Mouse (Mus musculus) common myeloid progenitor, adult 5-6 weeks (primary cell): Measurements from ENCODE around the gene Vmn1r185. TPM values are rescaled to one million over a fixed set of nuclear protein-coding genes. Genes with fewer than 3 reads are reported as not detected.
"Not testable (repeated sequence)": the region's sequence is repeated elsewhere in the genome, so short reads cannot be mapped to it uniquely, and the experiment has no call there.

Source experiments
- ATAC-seq: replicated peaks from 2 replicates; pipeline ENCODE4 v1.8.0; 2016; ENCODE audit warnings: low read depth, mild to moderate bottlenecking, moderate TSS enrichment, inconsistent platforms; ENCODE audit not compliant: poor library complexity, severe bottlenecking
- total RNA-seq: library from RNA; stranded (forward); fragments of 200-1000, 187-1606 nt; gene quantifications from 2 replicates; pipeline ENCODE4 v1.2.3, GENCODE M21; 2017

Gene Vmn1r185
- not detected in 2 replicates for total RNA-seq

DNA sequence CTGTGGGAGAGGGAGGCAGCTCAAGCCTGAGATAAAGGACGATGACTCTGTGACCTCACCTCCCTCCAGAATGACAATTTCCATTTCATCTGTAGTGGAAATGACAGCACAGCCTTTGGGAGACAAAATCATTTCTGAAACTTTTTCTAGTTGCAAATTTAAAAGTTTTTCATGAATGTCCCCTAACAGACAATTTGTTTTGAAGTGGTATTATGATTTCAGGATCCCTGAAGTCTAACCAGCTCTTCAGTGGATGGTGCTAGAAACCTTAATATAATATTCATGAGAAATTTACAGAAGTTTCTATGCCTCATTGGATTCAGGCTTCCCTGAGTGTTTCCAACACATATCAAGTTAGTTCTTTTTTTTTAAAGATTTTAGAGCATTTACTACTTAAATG lies at the start of gene Vmn1r185:
TSS of gene Vmn1r185 (minus strand) at position 101 of the 400 bp plus-strand sequence.
- not testable (repeated sequence) for ATAC-seq

- ATAC-seq = not testable (repeated sequence)
Observed at GRCm38 (mm10) chr7:26667466-26667865, 49.2 kb upstream of the Vmn1r185 start.

- ATAC-seq = no peak
Observed at GRCm38 (mm10) chr7:26666011-26666410, 47.7 kb upstream of the Vmn1r185 start.

- ATAC-seq = no peak
Observed at GRCm38 (mm10) chr7:26589774-26590173, 28.5 kb downstream of the Vmn1r185 start.

GRCm38 (mm10) chr7:26589077-26589476 lies 29.2 kb downstream of the Vmn1r185 start:
- no peak for ATAC-seq

Other genes with a start within 250 kb of the Vmn1r185 start
- not detected in 2 replicates for gene Nlrp9c, start 214.8 kb downstream of the Vmn1r185 start, total RNA-seq
- gene Nlrp4a, start 183.4 kb downstream of the Vmn1r185 start, total RNA-seq = not detected in 2 replicates
- not detected in 2 replicates for gene Nlrp9a, start 83.4 kb downstream of the Vmn1r185 start, total RNA-seq
- not detected in 2 replicates for gene Cyp2b23, start 68.0 kb upstream of the Vmn1r185 start, total RNA-seq
- not detected in 2 replicates for gene Cyp2b19, start 138.7 kb upstream of the Vmn1r185 start, total RNA-seq
- gene Cyp2g1, start 190.4 kb upstream of the Vmn1r185 start, total RNA-seq = not detected in 2 replicates
- not detected in 2 replicates for gene Cyp2a5, start 216.8 kb upstream of the Vmn1r185 start, total RNA-seq